Mouse (Mus musculus) neural tube, embryonic 15.5 days (tissue): ENCODE data around the gene BC051019. TPM values are rescaled to one million over a fixed set of nuclear protein-coding genes. Genes with fewer than 3 reads are reported as not detected.

Experiments used
- ATAC-seq: fragments of 200-750 bp; cut with Nextera tagmentation; 2 replicates; pipeline ENCODE4 v1.8.0; 2017; ENCODE audit warnings: mild to moderate bottlenecking, moderate TSS enrichment, moderate library complexity; ENCODE audit not compliant: low FRiP score
- H3K27ac ChIP-seq: fragments of 300-500 bp; sonication (generic); replicated peaks from 2 replicates; pipeline ENCODE4 v1.5.1; 2015; ENCODE audit warnings: mild to moderate bottlenecking, inconsistent platforms
- H3K27me3 ChIP-seq: fragments of 300-500 bp; sonication (generic); replicated peaks from 2 replicates; pipeline ENCODE4 v1.6.1; 2015; ENCODE audit warnings: inconsistent platforms
- H3K36me3 ChIP-seq: fragments of 300-500 bp; sonication (generic); 2 replicates; pipeline ENCODE4 v1.6.1; 2015; ENCODE audit warnings: inconsistent platforms
- H3K4me1 ChIP-seq: fragments of 300-500 bp; sonication (generic); 2 replicates; pipeline ENCODE4 v1.6.1; 2015; ENCODE audit warnings: inconsistent platforms
- H3K4me2 ChIP-seq: fragments of 300-500 bp; sonication (generic); 2 replicates; pipeline ENCODE4 v1.6.1; 2015; ENCODE audit warnings: inconsistent platforms, mild to moderate bottlenecking, moderate library complexity
- H3K4me3 ChIP-seq: fragments of 300-500 bp; sonication (generic); replicated peaks from 2 replicates; pipeline ENCODE4 v1.5.1; 2015; ENCODE audit warnings: mild to moderate bottlenecking, inconsistent platforms
- H3K9ac ChIP-seq: fragments of 300-500 bp; sonication (generic); replicated peaks from 2 replicates; pipeline ENCODE4 v1.6.1; 2015; ENCODE audit warnings: mild to moderate bottlenecking, inconsistent platforms
- H3K9me3 ChIP-seq: fragments of 300-500 bp; sonication (generic); replicated peaks from 2 replicates; pipeline ENCODE4 v1.6.1; 2016; ENCODE audit warnings: inconsistent platforms
- WGBS: fragments of 180-500 bp; shearing (Covaris S2); methylation state at CpG from one replicate; pipeline ENCODE4 v1.1.7; 2015; ENCODE audit warnings: mixed read lengths; 5-methylcytosine and 5-hydroxymethylcytosine counted together
- polyA plus RNA-seq: library from polyadenylated mRNA; unstranded; fragments of >200 nt; fragmentation: Nextera tagmentation; extraction: Ambion mirVana; gene quantifications from 2 replicates; pipeline ENCODE4 v1.2.1, GENCODE M21; 2015

Gene BC051019
- polyA plus RNA-seq, 1 experiment from 2014 or later = not detected

DNA sequence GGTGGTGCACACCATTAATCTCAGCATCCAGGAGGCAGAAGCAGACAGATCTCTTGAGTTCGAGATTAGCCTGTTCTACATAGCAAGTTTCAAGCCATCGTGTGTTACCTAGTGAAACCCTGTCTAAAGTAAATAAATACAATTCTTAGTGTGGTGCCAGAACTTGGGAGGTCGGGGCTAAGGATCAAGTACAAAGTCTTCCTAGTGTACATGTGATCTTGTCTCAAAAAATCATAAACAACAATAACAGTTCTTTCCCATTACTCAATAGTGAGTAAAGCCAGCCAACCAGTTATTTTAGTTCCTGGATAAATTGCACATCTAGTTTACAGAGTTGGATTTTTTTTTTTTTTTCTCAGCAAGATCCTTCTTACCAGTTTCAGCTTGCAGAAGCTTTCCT, 19.2 kb downstream of the BC051019 start:
- Histone ChIP-seq H3K4me3 (peak overlapping the region; percentile 65), H3K4me2 (peak overlapping the region; percentile 86), H3K9me3 (no peaks in the 10 kb centered on the region), H3K27me3 (no peaks in the 10 kb centered on the region), H3K4me1 (peaks cover 10% of the 10 kb centered on the region), H3K27ac (no peak overlapping the region), H3K9ac (no peak overlapping the region), H3K36me3 (peaks cover 4% of the 10 kb centered on the region; the same call in 1 of the 2 replicates)
- no peak for ATAC-seq
- WGBS = 73% methylated on average over 3 of the region's 3 CpGs

- no peaks in the 10 kb centered on the region for H3K9me3 ChIP-seq
- peak overlapping the region; percentile 55 for H3K9ac ChIP-seq
- peaks cover 10% of the 10 kb centered on the region for H3K4me1 ChIP-seq
- peaks cover 2% of the 10 kb centered on the region; the same call in 1 of the 2 replicates for H3K36me3 ChIP-seq
- WGBS = 2% methylated on average over 17 of the region's 17 CpGs
- no peaks in the 10 kb centered on the region for H3K27me3 ChIP-seq
- ATAC-seq = no peak
- peak overlapping the region; percentile 75 for H3K27ac ChIP-seq
- peak overlapping the region; percentile 86 for H3K4me2 ChIP-seq
- peak overlapping the region; percentile 65 for H3K4me3 ChIP-seq
Observed at GRCm38 (mm10) chr7:109704016-109704377, 19.7 kb downstream of the BC051019 start.

- Histone ChIP-seq H3K4me2 (peak within 1 kb of the TSS; percentile 86), H3K27ac (peak within 1 kb of the TSS; percentile 75), H3K36me3 (no peaks in the 10 kb centered on the region), H3K4me3 (peak within 1 kb of the TSS; percentile 65), H3K4me1 (peaks cover 10% of the 10 kb centered on the region), H3K9me3 (no peaks in the 10 kb centered on the region), H3K27me3 (no peaks in the 10 kb centered on the region), H3K9ac (peak within 1 kb of the TSS; percentile 55)
- under 1% methylated on average over 60 of the region's 61 CpGs for WGBS
- ATAC-seq = peak; percentile 96
Observed at GRCm38 (mm10) chr7:109703190-109704015, 20.2 kb downstream of the BC051019 start, which contains the start of the genes St5 and Akip1. TSS of gene St5 (minus strand) at chr7:109703605. TSS of gene Akip1 (plus strand) at chr7:109703690.

DNA sequence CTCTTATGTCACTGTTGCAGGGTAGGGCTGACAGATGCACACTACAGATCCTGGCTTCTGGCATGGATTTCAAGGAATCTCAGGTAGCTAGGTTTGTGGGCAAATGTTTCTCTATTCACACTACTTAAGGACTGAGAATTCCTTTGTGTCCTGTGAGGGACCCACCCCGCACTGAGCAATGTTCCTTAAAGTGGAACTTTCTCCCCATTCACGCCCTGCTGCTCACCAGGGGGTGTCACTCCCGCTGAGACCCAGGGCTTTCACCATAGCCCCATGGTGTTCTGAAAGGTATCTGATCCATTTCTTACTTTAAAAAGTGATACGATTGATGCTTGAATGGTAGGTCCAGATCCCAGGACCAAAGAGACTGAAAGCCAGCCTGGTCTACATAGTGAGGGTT, 20.9 kb downstream of the BC051019 start:
- WGBS = 42% methylated on average over 4 of the region's 4 CpGs
- Histone ChIP-seq H3K27me3 (no peaks in the 10 kb centered on the region), H3K36me3 (no peaks in the 10 kb centered on the region), H3K9ac (no peak overlapping the region), H3K4me2 (peak overlapping the region; percentile 86), H3K4me3 (peak overlapping the region; percentile 65), H3K4me1 (peaks cover 10% of the 10 kb centered on the region), H3K9me3 (no peaks in the 10 kb centered on the region), H3K27ac (no peak overlapping the region; the same call in 1 of the 2 replicates)
- ATAC-seq = no peak; the same call in 1 of the 2 replicates

DNA sequence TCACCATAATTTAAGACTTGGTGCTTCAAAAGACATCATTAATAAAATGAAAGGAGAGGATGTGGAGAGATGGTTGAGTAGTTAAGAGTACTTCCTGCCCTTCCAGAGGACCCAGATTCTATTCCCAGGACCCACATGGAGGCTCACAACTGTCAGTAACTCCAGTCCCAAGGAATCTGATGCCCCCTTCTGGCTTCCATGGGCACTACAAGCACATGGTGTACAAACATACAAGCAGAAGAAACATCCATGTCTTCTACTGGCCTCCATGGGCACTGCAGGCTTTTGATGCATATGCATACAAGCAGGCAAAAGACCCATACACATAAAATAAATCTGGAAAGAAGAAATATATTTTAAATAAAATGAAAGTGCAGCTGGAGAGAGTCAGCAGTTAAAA, 23.4 kb downstream of the BC051019 start:
- Histone ChIP-seq H3K36me3 (no peaks in the 10 kb centered on the region), H3K4me2 (no peak overlapping the region), H3K9me3 (no peaks in the 10 kb centered on the region), H3K4me1 (peaks cover 10% of the 10 kb centered on the region), H3K4me3 (no peak overlapping the region), H3K27me3 (no peaks in the 10 kb centered on the region), H3K27ac (no peak overlapping the region), H3K9ac (no peak overlapping the region)
- ATAC-seq = no peak

- H3K27me3 ChIP-seq = no peaks in the 10 kb centered on the region
- H3K9ac ChIP-seq = no peak overlapping the region
- H3K4me1 ChIP-seq = no peaks in the 10 kb centered on the region
- 94% methylated on average over 10 of the region's 10 CpGs for WGBS
- H3K4me3 ChIP-seq = no peak overlapping the region
- H3K9me3 ChIP-seq = no peaks in the 10 kb centered on the region
- no peaks in the 10 kb centered on the region for H3K36me3 ChIP-seq
- no peak overlapping the region for H3K27ac ChIP-seq
- ATAC-seq = no peak
- H3K4me2 ChIP-seq = no peak overlapping the region
Observed at GRCm38 (mm10) chr7:109695339-109695726, 28.3 kb downstream of the BC051019 start.

DNA sequence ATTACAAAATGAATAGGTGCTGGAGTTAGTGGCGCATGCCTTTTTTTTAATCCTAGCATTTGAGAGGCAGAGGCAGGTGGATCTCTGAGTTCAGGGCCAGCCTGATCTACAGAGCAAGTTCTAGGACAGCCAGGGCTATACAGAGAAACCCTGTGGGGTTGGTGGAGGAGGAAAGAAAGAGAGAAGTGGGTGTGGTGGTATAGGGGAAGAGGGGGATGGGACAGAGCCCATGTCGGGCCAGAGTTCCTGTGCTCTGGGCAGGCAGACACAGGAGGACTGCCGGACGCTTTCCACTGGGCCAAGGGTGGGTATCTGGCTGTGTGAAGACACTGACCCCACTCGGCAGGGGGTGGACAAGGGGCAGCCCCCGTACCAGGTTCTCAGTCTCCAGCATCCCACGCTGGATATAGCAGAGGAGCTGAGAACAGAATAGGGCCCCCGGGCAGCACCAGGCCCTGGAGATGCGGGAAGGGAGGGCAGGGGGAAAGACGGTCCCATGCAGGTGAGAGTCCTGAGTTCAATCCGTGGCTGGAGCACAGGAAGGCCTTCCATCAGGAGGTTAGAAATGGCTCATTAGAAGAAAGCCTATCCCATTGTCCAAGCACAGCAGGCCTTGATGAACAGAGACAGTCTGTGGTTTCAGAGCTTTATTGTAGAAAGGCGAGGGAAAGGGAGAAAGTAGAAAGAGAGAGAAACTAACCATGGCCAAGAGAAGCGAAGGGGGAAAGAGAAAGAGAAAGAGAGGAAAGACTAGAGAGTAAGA, 28.9 kb downstream of the BC051019 start:
- no peaks in the 10 kb centered on the region for H3K36me3 ChIP-seq
- 78% methylated on average over 13 of the region's 13 CpGs for WGBS
- H3K27me3 ChIP-seq = no peaks in the 10 kb centered on the region
- H3K4me2 ChIP-seq = no peak overlapping the region
- H3K4me1 ChIP-seq = no peaks in the 10 kb centered on the region
- H3K9ac ChIP-seq = no peak overlapping the region
- no peak for ATAC-seq
- H3K27ac ChIP-seq = no peak overlapping the region
- no peak overlapping the region for H3K4me3 ChIP-seq
- H3K9me3 ChIP-seq = no peaks in the 10 kb centered on the region

DNA sequence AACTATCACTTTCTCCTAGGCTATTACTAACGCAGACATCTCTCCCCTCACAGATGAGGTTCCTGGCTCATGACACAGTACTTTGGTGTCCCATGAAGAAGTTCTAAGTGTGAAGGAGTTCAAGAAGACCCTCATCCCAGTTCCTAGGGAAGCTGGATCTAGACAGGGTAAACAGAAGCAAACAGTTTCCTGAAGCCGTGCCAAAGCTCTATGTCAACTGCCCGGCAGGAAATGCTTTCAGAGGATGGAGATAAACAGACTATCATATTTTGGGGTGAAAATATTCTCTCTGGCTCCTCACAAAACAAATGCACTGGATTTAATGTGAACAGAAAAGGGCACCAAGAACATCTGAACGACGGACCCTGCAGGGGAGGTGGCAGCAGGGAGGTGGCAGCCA, 32.7 kb downstream of the BC051019 start:
- Histone ChIP-seq H3K4me3 (no peak overlapping the region), H3K4me1 (no peaks in the 10 kb centered on the region), H3K27ac (no peak overlapping the region), H3K9ac (no peak overlapping the region), H3K36me3 (no peaks in the 10 kb centered on the region), H3K9me3 (no peaks in the 10 kb centered on the region), H3K27me3 (no peaks in the 10 kb centered on the region), H3K4me2 (no peak overlapping the region)
- no peak for ATAC-seq
- 80% methylated on average over 5 of the region's 5 CpGs for WGBS

- ATAC-seq = no peak
- Histone ChIP-seq H3K9me3 (no peaks in the 10 kb centered on the region), H3K4me3 (no peak overlapping the region), H3K9ac (no peak overlapping the region), H3K27ac (no peak overlapping the region), H3K4me1 (no peaks in the 10 kb centered on the region), H3K27me3 (no peaks in the 10 kb centered on the region), H3K4me2 (no peak overlapping the region), H3K36me3 (no peaks in the 10 kb centered on the region)
- whole genome bisulfite sequencing = 93% methylated on average over 3 of the region's 3 CpGs
Observed at GRCm38 (mm10) chr7:109690101-109690500, 33.5 kb downstream of the BC051019 start.

DNA sequence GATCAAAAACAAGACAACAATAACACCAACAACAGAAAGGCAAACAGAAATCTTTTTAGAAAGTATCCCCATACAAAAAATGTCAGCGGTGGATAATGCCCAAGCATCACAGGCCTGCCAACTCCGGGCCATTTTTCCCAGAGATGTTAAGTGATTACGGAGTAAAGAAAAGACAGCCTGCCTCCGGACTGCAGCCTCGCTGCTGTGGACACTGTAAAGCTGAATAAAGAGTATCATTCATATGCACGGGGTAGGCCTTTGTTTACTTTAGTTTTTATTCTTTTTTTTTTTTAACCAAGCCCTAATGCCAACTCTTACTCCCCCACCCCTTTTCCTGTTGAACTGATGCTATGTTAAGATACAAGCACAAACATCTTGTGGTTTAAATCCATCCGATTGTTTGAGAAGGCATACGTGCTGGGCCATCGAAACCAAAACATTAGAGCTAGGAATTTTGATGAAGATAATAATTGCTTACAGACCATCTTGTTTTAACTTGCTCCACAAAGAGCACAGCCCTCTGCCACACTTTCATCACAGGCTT, 37.0 kb downstream of the BC051019 start:
- 52% methylated on average over 9 of the region's 9 CpGs for WGBS
- Histone ChIP-seq H3K27me3 (no peaks in the 10 kb centered on the region), H3K4me1 (no peaks in the 10 kb centered on the region), H3K36me3 (no peaks in the 10 kb centered on the region), H3K4me2 (no peak overlapping the region), H3K4me3 (no peak overlapping the region), H3K9ac (no peak overlapping the region), H3K9me3 (no peaks in the 10 kb centered on the region), H3K27ac (no peak overlapping the region)
- ATAC-seq = no peak

DNA sequence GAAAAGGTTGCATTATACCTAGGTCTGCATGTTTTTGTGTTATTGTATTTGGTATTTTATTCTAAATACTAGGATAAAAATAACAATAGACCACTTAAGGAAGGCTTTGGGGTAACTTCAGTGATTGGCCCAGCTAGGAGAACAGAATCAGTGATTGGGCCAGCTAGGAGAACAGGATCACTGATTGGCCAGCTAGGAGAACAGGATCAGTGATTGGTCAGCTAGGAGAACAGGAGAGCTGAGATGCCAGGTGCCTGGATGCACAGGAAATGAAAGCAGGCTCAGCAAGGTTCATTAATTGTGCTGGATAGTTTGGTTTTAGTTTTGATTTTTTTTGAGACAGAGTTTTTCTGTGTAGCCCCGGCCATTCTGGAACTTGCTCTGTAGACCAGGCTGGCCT, 42.8 kb downstream of the BC051019 start:
- no peaks in the 10 kb centered on the region for H3K9me3 ChIP-seq
- no peak overlapping the region for H3K9ac ChIP-seq
- ATAC-seq = no peak
- no peak overlapping the region for H3K27ac ChIP-seq
- no peak overlapping the region for H3K4me3 ChIP-seq
- no peaks in the 10 kb centered on the region for H3K27me3 ChIP-seq
- no peaks in the 10 kb centered on the region for H3K4me1 ChIP-seq
- H3K36me3 ChIP-seq = no peaks in the 10 kb centered on the region
- H3K4me2 ChIP-seq = no peak overlapping the region
- WGBS = 97% methylated on average over 1 of the region's 1 CpGs

GRCm38 (mm10) chr7:109680284-109680683, 43.4 kb downstream of the BC051019 start:
- no peak overlapping the region for H3K4me3 ChIP-seq
- H3K36me3 ChIP-seq = no peaks in the 10 kb centered on the region
- H3K27ac ChIP-seq = no peak overlapping the region
- no peak for ATAC-seq
- no peaks in the 10 kb centered on the region for H3K27me3 ChIP-seq
- no peak overlapping the region for H3K9ac ChIP-seq
- H3K9me3 ChIP-seq = no peaks in the 10 kb centered on the region
- 95% methylated on average over 2 of the region's 2 CpGs for WGBS
- no peaks in the 10 kb centered on the region for H3K4me1 ChIP-seq
- H3K4me2 ChIP-seq = no peak overlapping the region
